Mouse (Mus musculus): Measurements from ENCODE around the gene Cysltr2.
A peak's percentile ranks its signal among the peaks of the same experiment; 100 is the strongest.

Cysltr2 gene

DNA sequence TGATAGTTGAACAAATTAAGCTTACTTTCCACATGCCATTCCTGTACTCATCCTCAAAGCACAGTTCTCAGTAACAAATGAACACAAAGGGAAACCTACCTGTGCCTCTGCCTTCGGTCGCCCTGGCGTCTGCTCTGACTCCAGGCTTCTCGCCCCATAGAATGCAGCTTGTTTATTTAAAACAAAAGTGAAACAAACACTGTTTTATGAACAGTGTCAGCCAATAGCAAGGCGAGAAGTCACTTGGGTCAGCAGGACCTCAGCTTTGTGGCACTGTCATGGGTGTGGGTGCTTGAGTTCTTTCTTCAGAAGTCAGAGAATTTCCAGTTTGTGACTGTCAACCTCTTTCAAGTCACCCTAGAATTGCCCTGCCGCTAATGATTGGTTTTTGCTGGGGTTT lies at the start of gene Cysltr2:
Cysltr2 (minus strand) TSS at position 178 of the 400 bp plus-strand sequence.
- DNase-seq, result no peak

DNA sequence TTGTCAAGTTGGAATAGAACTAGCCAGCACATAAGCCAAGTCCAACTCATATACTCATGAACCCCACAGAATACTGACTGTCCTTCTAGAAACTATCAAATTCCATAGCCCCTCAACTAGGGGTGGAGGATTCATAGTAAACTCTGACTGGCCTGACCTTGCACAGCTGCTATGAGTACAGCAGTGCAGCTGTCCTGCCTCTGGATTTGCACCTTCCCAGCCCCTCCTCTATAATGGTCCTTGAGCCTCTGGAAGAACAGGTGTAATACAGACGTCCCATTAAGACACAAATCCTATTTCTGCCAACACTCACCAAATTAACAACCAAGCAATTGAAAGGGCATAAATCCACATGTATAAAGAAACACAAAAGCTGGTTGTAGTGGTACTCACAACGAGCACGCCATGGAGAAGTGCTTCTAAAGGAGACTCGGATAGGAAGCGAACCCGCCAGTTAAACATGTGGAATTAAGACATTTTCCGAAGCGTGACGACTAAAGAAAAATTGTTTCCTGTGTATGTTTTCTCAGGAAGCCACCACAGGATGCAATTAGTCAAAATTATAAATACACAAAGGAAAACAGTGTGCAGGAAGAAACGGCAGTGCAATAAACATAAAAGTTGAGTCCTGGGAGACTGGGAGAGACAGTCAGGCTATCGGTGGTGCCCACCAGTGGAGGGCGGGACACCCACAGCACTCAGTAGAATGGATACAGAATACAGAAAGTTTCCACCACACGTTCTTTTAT lies 46.1 kb upstream of the Cysltr2 start:
- DNase-seq, result no peak

DNA sequence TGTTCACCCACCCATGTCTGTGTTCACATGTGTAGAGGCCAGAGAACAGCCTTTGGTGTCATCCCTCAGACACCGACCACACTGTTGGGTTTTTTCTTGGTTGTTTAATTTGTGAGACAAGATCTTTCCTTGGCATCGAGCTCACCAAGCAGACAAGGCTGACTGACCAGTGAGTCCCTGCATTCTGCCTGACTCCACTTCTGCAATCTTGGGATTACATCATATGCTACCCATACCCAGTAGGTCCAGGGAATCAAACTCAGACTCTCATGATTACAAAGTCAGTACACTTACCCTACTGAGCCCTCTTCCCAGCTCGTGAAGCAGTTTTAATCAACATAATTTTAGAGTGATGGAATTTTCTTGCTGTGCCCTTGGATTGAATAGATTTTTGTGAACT lies 44.0 kb upstream of the Cysltr2 start:
- DNase-seq, result no peak

DNA sequence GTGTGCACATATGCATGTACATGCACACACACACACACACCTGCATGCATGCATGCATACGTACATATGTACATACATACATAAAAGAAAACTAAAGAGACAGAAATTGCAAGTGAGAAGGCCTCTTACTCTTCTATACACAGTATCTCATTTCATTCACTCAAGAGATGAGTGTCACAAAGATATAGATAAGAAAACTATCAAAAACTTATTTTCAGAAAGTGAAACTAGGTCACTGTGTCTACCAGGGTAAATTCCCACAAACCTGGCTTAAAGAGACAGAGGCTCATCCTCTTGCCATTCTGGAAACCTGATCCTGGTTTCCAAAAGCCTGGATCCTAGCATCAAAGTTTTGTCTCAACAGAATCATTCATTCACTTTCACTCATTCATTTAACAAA lies 39.3 kb upstream of the Cysltr2 start:
- no peak for DNase-seq

DNA sequence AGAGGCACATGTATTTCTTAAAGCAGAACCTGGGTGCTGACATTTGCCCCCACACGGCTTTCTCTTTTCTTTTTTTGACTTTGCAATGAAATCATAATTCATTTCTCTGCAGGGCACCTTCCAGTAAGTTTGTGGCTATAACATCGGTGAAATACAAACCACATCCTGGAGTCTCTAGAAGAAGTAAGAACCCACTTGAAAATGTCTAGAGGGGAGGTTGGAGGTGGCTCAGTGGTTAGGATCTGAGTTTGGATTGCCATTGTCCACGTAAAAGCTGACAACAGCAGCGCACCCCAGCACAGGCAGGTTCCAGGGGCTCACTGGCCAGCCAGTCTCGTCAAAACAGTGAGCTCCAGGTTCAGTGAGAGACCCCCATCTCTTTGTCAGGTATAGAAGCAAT lies 38.8 kb upstream of the Cysltr2 start:
- DNase-seq, result no peak

DNA sequence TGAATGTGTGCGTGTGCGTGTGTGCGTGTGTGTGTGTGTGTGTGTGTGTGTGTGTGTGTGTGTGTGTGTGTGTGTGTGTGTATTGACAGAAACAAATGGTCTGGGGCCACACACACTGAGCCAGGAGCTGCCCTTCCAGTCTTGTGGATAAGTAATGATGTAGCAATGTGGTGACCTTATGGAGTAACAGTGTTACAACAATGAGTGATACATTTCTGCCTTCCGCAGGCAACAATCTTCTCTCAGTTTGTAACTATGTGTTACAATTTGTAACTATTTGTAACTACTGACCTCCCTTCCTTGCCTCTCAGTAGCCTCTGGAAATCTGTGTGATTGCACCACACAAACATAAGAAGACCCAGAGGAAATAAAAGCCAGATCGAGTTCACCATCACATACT lies 38.3 kb upstream of the Cysltr2 start:
- no peak for DNase-seq

DNA sequence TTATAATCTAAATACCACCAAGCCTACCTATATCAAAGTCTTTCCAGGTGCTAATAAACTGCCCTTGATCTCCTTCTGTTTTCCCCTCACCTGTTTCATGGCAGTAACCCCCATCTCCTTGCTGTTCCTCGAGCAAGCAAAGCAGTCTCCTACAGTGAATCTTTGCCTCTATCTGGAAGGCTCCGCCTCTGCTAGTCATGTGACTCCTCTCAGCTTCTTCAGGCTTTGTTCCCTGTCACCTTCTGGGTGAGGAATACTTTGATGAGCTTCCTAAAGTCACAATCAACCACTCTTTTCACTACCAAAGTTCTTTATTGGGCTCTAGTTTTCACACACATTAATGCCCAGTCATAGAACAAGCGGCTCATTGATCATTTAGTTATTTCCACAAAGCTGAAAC lies 37.5 kb upstream of the Cysltr2 start:
- DNase-seq, result no peak

DNA sequence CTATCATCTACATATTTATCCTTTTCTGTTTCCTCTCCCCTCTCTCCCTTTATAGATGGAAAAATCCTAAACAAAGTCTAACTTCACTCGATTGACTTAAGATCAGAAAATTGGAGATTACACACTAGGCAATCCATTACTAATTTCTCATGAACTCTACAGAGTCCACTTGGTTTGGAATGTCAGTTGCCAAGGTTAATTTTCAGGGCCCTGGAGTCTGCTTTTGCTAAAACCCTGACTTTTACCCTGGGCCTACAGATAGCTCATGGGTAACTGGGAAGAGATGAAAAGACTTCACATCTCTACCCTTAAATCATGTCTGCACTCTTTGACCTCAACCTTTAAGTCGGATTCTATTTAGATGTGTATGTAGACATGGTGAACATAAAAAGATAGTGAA lies 34.6 kb upstream of the Cysltr2 start:
- no peak for DNase-seq

DNA sequence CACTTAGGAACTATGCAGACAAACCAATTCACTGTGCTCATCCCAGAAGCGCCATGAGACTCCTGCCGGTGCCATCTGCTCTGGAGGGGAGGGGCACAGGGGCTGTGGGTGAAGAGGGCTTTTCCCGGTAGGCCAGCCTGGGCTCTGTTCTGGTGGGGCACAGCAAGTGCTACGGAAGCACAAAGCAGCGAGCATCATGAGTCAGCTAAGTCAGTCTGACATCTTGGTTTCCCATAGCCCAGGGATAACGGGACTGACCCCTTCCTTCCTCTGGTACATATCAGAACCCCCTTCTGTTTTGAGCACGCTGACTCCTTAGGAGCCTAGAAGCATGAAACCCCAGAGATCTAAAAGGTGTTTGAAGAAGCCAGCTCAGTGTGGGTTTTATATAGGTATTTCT lies 15.5 kb upstream of the Cysltr2 start:
- DNase-seq, result no peak

DNA sequence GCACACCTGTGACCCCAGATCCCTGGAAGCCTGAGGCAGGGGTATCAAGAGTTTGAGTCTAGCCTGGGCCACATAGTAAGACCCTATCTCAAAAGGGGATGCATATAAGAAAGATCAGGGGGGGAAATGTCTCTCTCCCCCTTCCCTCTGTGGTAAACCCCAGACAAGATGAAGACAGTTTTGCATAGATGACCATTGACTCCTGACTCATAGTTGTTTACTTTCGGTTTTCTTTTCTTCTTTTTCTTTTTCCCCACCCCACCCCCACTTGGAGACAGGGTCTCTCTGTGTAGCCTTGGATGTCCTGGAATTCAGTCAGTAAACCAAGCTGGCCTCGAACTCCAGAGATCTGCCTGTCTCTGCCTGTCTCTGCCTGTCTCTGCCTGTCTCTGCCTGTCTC lies 9.8 kb upstream of the Cysltr2 start:
- no peak for DNase-seq

DNA sequence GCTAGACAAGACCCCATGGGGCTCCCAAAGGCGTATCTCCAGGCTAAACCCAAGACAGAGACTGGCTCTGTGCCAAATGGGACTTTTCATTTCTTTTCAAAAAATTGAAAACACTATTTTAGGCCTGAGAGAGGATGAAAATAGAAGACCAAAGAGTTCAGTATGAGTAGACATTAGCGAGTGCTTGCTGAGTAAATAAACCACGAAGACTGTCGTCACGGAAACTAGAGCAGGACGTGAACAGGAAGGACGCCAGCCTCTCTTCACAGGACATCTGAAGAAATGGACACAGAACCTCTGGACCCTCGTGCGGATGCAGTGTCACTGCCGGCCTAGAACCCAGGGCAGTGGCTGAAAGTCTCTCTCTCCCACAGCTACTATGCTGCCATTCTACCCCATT lies 8.8 kb upstream of the Cysltr2 start:
- peak in 1 of 2 experiments; percentile 7 for DNase-seq

DNA sequence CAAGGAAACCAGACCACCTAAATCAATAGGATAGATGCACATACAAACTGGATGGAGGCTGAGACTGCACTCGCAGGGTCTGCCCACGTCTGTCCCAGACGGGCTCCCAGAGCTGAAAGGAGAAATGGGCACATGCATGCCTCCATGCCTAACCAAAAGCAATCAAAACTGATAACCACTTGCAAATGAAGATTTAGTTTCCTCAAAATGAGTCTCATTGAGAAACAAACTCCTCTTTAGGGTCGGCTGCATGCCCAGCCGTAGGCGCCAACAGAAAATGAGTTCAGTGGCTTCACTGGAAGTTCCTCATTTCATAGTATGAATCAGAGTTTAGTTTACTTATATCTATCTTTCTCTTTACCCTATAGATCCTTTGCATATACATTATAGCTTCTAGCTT lies 7.9 kb upstream of the Cysltr2 start:
- DNase-seq, result no peak

DNA sequence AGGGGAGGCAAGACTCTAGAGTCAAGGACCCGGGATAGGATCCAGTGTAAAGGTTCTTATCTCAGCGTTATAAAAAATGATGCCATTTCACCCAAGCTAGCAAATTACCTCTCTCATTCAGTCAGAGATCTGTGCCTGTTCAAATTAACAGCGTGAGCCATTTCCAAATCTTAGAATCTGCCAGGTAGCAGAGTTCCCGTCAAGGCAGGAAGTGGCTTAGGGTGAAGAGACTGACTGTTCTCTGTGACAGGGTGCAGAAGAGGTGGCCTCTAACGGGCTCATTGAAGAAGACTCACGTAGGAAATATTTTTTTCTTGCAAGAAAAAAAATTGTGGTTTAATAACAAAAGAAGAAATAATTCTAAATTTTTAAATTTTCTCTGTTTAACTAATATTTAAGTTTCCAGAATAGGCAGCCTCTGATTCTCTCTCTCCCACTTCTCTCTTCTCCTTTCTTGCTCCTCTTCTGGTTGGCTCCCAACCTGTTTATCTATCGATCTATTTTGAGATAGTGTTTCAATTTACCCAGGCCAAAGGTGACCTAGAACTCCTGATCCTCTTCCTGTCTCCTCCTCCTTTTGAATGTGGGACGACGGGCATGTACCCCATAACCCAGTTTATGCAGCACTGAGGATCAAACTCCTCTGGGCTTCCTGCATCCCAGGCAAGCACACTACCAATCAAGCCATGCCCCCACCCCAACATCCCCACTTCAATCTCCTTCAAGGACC lies 3.5 kb downstream of the Cysltr2 start:
- no peak for DNase-seq

DNA sequence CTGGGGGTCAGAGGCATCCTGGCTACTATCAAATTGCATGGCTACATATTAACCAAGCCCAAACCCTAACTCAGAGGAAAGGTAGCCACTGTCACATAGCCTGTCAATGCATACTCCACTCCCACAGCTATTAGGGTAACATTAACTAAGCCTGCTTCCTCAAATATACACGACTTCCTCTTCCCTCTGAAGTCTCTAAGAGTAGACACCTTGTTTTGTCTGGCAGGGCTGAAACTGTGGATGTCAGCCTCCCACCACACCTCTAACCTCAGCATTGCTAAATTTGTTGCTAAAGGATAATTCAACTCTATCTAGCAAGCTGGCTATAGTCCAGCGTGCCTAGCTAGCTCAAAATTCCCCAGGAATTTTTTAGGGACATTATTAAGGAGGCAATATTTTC lies 7.2 kb downstream of the Cysltr2 start:
- no peak for DNase-seq

DNA sequence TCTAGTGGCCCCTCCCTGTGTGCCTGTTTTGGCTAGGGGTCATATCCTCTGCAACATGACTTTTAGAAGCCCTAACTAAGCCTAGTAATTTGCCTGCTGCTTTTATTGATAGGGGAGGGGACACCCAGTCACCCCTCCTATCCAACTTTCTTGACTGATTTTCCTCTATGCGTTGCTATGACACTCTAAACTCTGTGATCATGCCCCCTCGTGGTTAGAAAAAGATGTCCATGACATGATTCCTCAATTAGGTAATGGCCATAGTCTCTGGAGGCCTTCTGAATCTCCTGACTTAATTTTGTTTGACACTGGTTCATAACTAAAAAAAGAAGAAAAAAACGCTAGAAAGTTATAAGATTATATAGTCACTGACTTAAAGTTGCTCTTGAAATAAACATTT lies 15.6 kb downstream of the Cysltr2 start:
- no peak for DNase-seq

DNA sequence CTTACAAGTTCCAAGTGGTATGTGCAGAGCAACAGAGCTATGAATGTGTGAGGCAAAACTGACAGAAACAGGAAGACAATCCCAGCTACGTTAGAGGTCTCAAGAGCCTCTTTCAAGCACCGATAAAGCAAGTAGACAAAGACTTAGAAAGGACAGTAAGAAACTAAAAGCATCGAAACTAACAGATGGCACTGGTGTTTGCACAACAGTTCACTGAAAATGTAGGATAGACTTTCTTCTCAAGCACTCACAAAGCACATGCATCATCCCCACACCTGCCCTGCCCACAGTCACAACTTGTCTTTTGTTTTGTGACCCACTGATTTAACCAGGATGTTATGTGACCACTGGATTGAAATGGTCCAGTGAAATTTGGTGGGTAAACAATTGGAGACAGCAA lies 17.7 kb downstream of the Cysltr2 start:
- DNase-seq, result no peak

DNA sequence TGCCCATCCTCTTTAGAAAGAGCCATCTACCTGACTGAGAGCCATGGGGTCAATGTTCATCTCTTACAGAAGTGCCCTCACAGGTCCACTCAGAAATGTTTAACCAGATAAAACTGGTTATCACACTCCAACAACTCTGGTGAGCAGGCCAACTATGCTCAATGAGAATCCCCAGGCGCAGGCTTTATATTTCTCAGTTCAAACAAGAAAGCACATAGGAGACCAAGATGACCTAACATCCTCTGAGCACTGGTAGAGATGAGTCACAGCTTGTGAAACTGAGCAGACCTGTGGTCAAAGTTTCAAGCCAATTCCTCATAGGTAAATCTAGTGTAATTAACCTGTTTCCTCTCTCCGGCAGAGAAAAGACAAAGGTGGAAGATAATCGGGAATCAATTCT lies 31.6 kb downstream of the Cysltr2 start:
- no peak for DNase-seq

DNA sequence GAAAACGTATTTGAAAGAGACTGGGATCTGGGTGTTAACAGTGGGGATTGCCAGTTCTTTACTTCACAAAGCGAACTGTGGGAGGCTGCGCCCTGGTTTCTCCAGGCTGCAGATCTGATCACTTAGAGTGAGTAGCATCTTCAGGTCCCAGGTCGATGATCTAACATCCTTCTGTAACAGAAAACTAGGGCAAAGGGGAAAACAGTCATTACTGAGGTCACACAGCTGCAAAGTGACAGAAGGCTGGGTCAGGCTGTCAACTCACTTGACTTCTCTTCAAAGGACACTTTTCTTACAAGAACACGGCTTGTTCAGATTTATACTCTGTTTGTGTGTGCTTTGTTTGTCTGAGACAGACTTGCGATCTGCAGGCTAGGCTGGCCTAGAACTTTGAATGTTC lies 33.5 kb downstream of the Cysltr2 start:
- DNase-seq, result no peak

DNA sequence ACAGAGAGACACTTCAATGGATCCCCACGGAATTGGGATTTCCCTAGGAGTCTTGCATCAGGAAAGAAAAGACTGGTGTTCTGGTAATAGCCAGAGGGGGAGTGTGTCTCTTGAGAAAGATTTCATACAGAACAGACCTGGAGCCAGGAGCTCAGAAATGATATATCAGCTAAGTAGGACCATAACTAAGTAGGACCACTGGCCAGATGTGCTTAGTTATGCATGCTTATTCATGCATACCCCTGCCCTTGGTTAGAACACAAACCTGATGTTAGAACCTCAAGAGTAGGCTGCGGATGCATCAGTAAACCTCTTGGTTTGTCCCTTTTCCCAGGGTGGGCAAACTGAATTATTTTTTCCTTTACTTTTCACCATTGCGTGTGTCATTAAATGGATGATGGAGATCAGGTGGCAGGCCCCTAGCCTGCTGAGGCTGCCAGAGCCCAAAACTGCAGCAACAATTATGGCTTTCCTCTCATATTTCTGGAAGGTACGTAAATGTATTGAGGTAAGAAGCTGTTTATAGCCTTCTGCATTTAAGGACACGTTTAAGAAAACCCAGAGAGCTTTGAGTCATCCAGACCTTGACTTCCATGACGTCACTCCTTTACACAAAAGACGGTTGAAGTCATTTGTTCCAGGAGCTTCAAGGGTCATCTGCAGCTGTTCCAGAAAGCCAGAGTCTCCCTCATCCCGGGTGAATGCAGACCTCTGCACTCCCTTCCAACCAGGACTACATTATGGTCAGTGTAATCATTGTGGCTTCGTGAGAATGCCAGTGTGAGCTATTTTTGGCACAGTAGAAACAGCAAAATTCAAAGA lies 35.0 kb downstream of the Cysltr2 start:
- DNase-seq, result peak in 1 of 2 experiments; percentile 25

DNA sequence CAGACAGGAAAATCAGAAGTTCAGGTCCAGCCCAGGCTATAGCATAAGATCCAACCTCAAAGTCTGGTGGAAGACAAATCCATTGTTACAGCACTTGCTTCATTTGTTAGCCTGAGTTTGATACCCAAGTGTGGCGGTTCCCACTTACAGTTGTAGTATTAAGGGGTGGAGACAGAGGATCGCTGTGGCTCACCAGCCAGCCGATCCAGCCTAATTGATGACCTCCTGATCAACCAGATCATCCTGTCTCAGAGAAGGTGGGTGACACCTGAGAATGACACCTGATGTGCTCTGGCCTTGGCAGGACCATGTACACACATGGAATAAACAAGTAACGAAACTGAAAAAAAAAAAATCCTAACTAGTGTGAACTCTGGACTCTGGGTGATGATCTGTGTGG lies 47.1 kb downstream of the Cysltr2 start:
- DNase-seq, result no peak

DNA sequence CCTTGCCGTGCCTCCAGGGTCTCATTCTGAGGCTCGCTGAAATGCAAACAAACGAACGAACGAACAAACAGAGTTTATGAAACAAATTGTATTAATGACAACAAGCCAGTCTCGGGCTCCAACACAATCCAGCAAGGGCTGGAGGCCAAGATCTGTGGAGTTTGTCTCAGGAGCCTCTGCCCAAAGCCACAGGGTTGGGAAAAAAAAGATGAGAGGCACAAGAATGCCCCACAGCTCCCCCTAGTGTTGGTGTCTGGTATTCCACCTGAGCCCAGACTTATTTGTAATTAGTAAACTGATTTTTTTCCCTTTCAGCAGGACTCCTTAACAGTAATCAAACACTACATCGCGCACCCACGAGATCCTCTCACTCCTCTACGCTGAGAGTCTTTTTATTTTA lies 48.6 kb downstream of the Cysltr2 start:
- peak; percentile 42 to 56 for DNase-seq

DNA sequence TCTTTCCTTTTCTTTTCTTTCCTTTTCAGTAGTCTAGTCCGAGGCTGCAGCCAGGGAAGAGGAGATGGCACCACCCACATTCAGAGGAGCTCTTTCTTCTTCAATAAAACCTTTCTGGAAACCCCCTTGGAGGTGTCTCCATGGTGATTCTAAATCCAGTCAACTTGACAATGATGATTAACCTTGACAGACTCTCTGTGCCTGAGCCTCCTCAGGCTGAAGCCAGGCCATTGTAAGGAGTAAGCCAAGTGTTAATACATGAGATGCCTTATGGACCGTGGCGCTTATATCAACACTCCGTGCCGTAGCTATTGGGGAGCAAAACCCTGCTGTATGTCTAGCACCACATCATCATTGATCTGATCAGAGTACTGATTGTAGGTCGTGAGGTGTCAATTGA lies 50.8 kb downstream of the Cysltr2 start:
- DNase-seq, result no peak

DNA sequence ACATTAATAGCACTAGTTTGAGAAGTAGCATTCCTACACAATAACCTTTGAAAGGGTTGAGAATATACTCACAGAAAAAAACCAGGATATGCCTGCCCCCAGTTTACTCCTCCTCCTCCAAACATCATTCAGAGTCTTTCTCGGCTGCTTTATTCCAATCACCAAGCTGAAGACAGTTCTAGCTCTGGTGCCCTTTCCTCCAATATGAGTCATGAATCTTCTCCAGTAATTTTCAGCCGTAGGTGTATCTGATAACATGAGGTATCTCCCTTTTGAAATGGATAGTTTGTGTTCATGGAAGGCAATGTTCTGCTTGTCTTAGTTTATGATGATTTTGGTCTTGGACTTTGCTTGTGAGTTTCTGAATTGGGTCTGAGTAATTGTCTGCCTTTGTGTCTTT lies 62.9 kb downstream of the Cysltr2 start:
- DNase-seq, result no peak

DNA sequence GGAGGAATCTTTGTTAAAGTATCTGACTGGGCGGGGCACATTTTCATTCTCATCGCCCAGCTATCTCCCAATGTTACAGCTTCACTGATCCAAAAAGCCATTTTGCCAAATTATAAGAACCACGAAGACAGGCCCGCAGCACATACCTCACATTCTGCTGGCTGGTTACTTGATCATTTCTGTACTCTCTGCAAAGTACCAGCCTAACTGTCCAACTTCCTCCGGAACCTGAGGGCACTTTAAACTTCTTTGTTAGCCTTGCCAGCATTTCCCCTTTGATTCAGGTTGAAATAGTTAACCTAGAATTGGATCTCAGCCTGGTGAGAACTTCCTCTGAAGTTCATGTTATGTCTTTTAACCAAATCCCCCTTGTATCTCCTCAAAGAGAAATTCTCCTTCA lies 63.8 kb downstream of the Cysltr2 start:
- no peak for DNase-seq

Measured in lung, adult 18-20 months (tissue).